Mouse (Mus musculus) embryonic stem cell, embryonic (primary cell): ENCODE measurements around the gene Krt77.

ENCODE experiments used
- CTCF ChIA-PET, 4 experiments: fragments of 300-600 bp in 2 of 4; fragments of 350-600 bp in 2 of 4; sonication (Branson Sonifier 250); formaldehyde crosslinking; loops; one replicate each; lab custom pipeline; 2022; ENCODE audit warnings: inconsistent platforms in 2 of 4; lab: Charles Lee
- POLR2A ChIA-PET, 4 experiments: fragments of 300-600 bp in 2 of 4; fragments of 350-600 bp in 2 of 4; sonication (Branson Sonifier 250); formaldehyde crosslinking; loops; one replicate each; lab custom pipeline; 2022; ENCODE audit warnings: antibody characterized with exemption in 4 of 4, inconsistent platforms in 1 of 4; lab: Charles Lee

The Krt77 gene

DNA sequence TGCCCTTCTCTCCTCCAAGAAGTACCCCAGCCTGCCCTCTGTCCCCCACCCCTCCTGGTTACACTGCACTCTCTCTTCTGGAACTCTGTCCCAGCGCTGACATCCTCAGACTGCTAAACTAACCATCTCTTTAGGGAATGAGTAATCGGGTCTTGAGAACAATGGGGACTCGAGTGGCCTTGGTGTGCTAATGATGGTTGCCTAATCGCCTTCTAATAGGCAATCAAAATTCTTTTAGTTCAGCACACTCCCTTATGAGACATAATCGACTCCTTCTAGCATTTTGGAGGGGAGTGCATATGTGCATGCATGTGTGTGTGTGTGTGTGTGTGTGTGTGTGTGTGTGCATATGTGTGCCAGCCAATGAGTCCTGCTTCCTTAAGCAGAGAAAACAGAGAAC, 16.9 kb downstream of the Krt77 start:
- POLR2A ChIA-PET = no interaction called here
- CTCF ChIA-PET = interaction anchor here in 1 of 4 experiments (0.7 kb wide), 1 partner anchor 121 kb away, joined by 5 read pairs; no protein-coding TSS in a partner anchor

DNA sequence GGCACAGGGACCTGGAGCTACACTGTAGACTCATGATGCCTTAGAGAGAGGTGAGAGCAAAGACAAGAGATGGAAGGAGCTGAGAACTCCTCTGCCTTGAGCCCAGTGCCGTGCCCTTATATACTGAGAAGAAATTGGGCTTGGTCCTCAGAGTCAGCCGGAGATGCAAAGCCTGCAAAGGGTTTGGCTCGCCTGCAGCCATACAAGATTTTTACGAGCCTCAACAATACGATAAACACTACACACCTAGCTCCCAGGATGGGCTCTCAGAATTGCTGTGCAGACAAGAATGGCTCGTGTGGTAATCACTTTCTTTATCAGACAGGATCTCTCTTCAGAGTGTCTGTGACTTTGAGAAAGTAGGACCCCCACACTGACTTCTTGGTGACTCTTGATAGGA, 18.8 kb downstream of the Krt77 start, which contains the start of gene Krt1:
Gene Krt1 (minus strand): TSS at position 101 of the 400 bp plus-strand sequence.
- POLR2A ChIA-PET = interaction anchor here in 2 of 4 experiments (0.6 to 1.4 kb wide), 3 partner anchors 10 to 138 kb away, joined by 3 to 7 read pairs (median 3); no protein-coding TSS in a partner anchor
- CTCF ChIA-PET = interaction anchor here in 2 of 4 experiments (0.6 to 1.0 kb wide), 3 partner anchors 78 to 1071 kb away, joined by 3 to 5 read pairs (median 4); no protein-coding TSS in a partner anchor

DNA sequence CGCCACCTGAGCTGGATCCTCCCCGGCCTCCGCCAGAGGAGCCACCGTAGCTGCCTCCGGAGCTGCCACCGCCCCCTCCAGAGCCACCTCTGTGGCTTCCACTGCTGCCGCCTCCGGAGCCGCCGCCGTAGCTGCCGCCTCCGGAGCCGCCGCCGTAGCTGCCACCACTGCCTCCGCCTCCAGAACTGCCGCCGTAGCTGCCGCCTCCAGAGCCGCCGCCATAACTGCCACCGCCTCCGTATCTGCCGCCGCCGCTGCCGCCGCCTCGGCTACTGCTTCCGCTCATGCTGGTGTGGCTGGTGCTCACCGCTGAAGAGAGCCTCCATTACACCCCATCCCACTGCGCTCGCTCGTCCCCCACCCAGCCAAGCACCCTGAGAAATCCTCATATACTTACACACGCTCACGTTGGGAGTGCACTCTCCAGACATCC, 23.5 kb downstream of the Krt77 start:
- CTCF ChIA-PET = interaction anchor here (0.7 to 2.7 kb wide), 11 partner anchors 15 to 808 kb away, joined by 3 to 7 read pairs (median 4); no protein-coding TSS in a partner anchor
- POLR2A ChIA-PET = no interaction called here

DNA sequence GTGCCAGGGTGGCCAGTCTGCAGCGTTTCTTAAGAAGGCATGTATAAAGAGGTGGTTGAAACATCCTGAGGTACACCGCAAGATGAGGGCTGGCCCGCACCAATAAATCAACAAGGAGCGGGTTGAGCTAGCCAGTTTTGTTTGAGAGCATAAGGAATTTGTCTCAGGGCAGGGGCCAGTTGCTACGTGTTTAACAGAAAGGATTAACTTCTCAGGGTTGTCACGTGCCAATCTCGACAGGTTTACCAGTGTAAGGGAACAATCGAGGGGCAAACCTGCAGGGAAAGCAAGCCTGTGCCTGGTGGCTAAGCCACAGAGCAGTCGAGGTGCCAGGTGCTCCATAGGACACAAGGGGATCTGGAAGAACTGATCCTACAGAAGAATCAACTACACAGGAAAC, 26.3 kb downstream of the Krt77 start:
- ChIA-PET POLR2A (no interaction called here), CTCF (no interaction called here)

DNA sequence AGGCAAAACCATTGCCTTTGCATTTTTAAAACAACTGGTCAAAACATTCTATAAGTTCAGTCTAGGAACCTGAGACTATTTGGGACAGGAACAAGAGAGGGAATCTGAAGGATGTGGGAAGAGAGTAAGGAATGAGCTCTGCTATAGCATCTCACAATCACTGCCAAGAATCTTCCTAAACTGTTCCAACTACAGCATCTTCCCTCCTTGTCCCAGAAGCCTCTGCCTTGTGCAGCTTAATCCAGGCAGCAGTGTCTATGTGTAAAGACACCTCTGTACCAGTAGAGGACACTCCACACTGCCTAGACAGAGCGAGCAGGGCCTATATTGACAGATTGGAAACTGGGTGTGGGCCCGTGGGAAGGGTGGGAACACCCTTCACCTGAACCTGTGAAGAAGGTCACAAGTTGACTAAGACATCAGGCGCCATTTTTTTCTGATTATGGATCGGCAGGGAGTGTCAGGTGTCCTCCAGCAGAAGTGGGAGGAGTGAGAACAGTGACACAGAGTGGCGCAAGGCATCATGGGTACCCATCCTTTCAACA, 34.6 kb downstream of the Krt77 start:
- ChIA-PET CTCF (interaction anchor here (0.5 to 2.4 kb wide), 17 partner anchors 12 to 491 kb away, joined by 3 to 13 read pairs (median 4); partner anchors contain the start of gene Krt2 (in 1 of the 4)), POLR2A (no interaction called here)

DNA sequence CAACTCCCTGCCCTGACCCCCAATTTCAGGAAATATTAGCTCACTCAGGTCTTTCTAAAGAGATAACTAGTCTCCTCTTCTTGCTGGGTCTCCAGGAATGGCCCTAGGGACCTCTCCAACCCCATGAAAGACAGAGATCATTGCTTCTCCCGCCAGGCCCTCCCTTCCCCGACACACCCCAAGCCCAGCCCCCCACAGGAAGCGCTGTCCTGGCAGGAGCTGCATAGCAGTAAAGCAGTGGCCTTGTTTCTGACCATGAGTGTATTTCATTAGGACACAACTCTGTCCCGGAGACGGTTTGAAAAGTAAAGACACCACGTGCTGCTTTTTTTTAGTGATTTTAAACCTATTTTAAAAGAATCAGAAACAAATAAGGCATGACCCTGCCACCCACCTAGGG, 36.4 kb downstream of the Krt77 start:
- POLR2A ChIA-PET = interaction anchor here in 1 of 4 experiments (0.6 kb wide), 1 partner anchor 259 kb away, joined by 3 read pairs; no protein-coding TSS in a partner anchor
- CTCF ChIA-PET = interaction anchor here in 2 of 4 experiments (1.1 to 2.4 kb wide), 2 partner anchors 140 to 151 kb away, joined by 3 to 13 read pairs; no protein-coding TSS in a partner anchor

DNA sequence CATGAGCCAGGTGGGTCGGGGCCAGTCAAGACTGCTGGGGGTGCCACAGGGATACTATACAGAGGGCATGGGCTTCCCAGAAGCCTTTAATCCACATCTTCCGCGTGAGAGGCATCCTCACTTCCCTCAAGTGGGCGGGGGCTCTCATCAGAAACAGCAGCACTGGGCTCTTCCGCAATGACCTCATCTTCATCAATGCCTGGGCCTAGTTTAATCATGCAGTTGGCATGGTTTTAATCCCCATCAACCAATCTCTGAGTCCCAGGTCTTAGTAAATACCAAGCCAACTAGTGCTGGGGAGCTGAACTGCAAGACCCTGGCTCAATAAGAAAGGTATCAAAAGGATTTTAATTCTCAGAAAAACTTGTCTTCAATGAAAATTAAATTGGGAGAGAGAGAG, 40.1 kb downstream of the Krt77 start:
- ChIA-PET POLR2A (interaction anchor here in 1 of 4 experiments (0.6 kb wide), 1 partner anchor 382 kb away, joined by 5 read pairs; no protein-coding TSS in a partner anchor), CTCF (interaction anchor here in 1 of 4 experiments (0.6 kb wide), 1 partner anchor 25 kb away, joined by 3 read pairs; no protein-coding TSS in a partner anchor)

DNA sequence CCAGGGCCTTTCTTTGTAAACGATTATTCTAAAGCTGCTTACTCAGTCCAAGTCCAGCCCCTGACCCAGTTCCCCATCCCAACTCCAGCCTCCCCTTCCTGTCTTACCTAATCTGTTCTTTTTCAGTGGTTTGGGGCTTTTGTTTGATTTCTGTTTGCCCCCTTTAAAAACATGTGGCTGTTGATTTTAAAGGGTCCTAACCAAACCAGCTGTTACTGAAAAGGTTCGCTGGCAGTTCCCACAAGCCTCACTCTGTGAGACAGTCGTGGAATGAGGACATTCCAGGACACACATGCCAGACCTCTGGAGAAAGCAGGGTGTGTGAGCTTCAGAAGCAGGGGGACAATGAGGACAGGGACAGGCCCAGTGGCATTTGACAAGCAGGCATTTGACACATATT, 47.7 kb downstream of the Krt77 start:
- POLR2A ChIA-PET = no interaction called here
- CTCF ChIA-PET = interaction anchor here in 1 of 4 experiments (0.6 kb wide), 1 partner anchor 250 kb away, joined by 13 read pairs; no protein-coding TSS in a partner anchor

DNA sequence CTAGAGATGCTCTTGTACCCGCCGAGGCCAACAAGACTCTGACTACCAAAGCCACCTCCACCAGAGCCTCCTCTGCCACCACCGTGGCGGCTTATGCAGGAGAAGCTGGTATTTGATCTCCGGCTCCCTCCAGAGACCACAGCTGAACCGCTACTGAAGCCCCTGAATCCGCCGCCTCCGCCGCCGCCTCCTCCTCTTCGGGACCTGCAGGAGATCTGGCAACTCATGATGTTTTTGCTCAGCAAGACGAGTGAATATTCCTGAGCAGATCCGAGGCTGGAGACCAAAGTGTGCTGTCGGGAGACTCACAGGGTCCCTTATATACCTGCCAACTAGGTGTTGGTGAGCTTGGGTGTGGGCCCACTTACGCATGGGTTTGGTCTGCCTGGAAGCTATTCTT, 51.6 kb downstream of the Krt77 start, which contains the start of gene Krt2:
Gene Krt2 (minus strand): TSS at position 295 of the 400 bp plus-strand sequence.
- CTCF ChIA-PET = interaction anchor here (0.5 to 1.8 kb wide), 5 partner anchors 10 to 491 kb away, joined by 3 to 18 read pairs (median 3); partner anchors contain the start of gene Spryd3 (in 1 of the 4)
- POLR2A ChIA-PET = interaction anchor here in 1 of 4 experiments (0.7 to 1.9 kb wide), 6 partner anchors 9 to 507 kb away, joined by 3 to 5 read pairs (median 3); partner anchors contain the start of gene Krt18
